Mouse (Mus musculus) adrenal gland, postnatal 25 days (tissue): ENCODE results near the gene Il1f10. TPM values are rescaled to one million over a fixed set of nuclear protein-coding genes. Genes with fewer than 3 reads are reported as not detected.
A peak's percentile ranks its signal among the peaks of the same experiment; 100 is the strongest.

Source experiments
- DNase-seq: peaks from one replicate; pipeline ENCODE4 v3.0.0; 2021; ENCODE audit warnings: mixed read lengths
- long read RNA-seq: library from polyadenylated mRNA; stranded (forward); transcript quantifications from one replicate; pipeline ENCODE4 v2.0.0, GENCODE M21; 2021
- total RNA-seq: library from RNA; stranded (reverse); gene quantifications from 2 replicates; pipeline ENCODE4 v1.2.3, GENCODE M21; 2021

The Il1f10 gene
- not detected in 2 replicates for total RNA-seq
- long read RNA-seq = 0 reads

DNA sequence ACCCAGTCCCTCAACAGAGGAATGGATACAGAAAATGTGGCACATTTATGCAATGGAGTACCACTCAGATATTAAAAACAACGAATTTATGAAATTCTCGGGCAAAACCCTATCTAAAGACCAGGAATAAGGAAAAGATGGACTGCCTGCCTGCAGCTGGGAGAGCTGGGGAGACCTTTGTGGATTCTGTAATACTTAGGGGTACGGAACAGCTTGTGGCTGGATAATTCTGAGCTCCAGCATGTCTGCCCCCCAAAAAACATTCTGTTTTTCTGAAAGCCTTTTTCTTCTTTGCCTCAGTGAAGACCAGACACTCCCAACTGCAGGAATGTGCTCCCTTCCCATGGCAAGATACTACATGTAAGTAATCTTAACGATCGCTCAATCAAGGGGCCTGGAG lies at the start of gene Il1f10:
Gene Il1f10 (plus strand): TSS at position 301 of the 400 bp plus-strand sequence.
- DNase-seq = no peak

DNA sequence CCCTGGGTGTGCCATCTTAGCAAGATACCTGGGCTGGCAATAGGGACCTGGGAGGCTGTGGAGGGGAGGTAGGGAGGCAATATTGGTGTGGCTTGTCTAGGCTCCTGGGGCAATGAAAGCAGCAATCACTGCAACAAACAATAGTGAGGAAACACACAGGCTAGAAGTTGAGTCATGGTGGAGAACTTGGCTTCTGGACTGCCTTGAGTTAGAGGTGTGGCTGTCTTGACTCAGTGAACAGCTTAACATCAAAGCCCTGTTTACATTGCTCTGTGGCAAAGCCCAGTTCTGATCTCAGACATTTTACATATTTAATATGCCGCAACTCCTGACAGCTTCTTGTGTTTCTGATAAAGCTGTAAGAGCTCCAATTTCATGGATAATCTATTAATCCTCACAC lies 23.5 kb upstream of the Il1f10 start:
- no peak for DNase-seq

DNA sequence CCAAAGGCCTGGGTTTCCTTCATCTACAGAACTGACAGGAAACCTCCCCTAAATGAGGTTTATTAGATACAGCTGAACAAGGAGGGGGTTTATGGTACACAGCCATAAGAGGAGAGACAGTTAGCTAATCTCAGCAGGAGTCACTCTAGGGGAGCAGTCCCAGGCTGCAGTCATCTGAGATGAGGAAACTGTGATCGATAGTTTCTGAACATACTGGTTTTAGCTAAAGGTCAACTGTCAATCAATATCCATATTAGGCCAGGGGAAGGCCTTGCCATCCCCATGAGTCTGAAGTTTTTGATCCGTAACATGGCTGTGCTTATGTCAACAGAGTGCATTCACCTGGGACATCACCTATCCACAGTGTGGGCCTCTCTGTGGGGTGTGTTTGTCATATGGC lies 17.4 kb upstream of the Il1f10 start:
- DNase-seq = no peak

DNA sequence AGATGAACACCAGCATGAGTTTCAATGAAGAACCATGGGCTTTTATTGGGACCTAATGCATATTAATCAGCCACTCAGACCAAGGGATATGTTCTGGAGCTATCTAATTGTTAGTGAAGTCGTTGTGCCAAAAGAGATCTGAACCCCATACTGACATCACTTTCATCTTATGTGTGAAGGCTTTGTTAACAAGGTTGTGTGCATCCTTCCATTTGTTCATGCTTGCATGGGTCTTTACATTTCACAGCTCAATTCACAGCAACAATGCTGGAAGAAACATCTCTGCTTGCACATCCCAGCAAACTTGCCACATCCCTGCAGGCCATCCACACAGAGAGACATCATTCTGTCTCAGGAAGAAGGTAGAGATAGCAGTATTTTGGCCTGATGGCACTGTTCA lies 15.8 kb upstream of the Il1f10 start:
- no peak for DNase-seq

DNA sequence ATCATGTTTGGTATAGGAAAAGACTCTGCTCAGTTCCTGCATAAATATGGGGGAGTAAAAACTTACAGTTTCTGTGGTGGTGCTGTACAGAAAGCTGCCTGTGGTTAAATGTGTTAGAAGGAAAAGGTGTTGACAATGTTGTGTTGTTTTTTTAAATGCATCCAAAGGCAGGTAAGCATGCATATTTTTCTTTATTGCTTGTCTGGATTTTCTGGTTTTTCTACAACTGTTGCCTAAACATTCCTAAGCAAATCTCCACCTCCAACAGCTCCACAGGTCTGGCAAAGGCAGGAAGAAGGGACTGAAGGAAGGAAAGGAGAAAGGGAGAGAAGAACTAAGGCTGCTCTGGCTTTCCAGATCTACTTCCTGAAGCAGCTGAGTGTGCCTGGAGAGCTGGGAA lies 14.3 kb upstream of the Il1f10 start, which contains the start of gene Il1f5:
Gene Il1f5 (plus strand): TSS at position 301 of the 400 bp plus-strand sequence.
- no peak for DNase-seq

DNA sequence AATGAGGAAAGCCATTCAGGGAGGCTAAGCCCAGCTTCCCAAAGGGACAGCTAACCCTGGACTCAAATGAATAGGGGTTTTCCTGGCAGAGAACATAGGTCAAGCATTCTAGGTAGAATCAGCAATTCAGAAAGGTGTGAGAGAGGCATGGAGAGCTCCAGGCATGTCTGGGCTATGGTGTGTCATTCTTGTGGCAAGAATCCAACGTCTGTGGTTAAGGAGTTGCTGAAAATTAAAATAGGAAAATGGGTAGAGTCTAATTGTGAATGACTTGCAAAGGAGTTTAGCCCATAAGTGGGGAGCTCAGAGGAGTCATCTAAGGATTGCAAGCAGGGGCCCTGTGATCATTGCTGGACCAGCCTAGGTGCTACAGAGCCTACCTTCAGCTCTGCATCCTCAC lies 3.6 kb downstream of the Il1f10 start:
- DNase-seq = no peak

DNA sequence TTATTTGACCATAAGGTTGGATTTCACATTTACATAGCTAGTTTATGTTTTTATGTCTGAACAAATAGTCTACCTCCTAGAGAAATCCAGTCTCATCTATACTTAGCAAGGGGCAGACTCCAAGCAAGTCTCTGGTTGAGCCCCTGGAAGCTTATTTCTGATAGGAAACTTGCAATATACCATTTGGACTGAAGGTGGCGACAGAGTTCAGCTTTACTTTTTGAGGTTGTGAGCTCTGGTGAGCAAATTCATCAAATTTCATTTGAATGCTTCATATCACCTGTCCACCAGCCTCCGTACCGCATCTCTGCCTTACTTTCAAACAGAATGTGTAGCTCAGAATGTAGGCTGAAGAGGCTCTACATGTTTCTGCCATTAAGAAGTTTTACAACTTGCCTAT lies 5.8 kb downstream of the Il1f10 start:
- no peak for DNase-seq

DNA sequence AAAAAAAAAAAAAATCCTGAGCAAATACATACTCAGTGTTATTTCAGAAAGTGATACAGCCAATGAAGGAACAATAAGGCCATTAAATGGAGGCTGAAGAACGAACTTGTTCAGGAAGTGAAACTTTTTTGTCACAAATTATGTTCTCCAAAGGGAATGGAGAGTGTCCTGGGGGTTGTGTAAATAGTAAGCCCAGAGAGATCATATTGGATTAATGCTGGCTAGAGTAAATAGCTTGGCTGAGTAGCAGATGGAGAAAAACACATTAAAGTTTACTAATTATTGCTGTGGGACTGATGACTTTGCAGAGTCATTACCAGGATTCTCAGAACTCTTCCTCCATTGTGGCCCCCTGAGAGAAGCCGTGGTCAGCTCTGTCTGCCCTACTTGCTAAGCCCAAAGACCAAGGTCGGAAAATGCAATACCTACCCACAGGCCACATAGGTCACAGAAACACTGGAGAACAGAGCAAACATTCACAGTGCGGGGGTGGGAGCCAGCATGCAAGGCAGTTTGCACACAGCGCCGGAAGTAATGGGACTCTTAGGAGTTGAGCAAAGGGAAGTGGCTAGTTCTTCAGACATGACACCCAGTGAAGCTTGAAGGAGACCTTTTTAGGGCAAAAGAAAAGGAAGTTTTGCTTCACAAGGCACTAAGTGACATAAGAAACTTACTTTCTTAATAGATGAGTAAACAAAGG lies 20.5 kb downstream of the Il1f10 start:
- DNase-seq = no peak

DNA sequence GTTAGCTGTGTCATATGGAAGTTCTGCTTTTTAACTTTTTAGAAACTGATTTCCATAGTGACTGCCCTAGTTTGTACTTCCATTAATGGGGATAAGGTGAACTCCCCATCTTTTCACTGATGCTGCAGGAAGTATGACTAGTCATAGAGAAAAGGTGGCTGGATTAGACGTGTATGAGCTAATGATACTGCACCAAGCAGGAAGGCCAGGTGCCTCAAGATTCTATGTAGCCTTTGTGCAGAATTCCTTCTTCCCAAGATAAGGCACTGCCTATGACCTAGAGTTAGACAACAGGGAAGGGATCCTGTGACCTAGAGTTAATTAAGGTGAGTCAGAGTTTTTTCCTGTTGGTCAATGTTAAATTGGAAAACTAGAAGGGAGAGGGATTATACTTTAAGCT lies 25.9 kb downstream of the Il1f10 start:
- no peak for DNase-seq

DNA sequence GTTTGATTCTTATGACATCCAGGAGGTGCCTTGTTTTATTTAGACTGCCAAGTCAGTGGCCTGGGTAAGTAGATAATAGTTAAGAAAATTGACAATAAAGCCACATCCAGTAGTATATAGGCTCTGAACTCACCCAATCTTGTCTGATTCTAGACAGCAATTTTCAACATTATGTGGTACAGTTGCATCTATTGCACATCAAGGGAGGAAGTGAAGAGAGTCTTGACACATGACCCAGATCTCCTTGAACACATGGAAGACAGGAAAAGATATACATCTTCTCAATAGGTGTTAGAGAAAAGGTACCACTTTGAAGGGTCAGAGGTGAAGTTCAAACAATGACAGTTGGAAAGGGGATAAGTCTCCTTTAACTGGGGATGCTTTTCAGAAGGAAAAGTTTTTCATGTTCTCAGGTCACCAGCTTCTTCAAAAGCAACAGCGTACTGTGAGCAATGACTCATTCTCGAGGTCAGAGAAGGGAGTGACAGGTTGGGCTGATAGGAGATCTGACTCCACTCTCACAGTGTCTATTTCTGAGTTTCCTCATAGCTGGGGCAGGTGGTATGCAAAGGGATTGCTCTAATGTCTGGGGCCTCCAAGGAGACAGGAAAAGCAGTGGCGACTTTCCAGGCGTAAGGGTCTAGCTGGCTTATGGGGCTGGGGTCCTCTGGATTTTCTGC lies 27.1 kb downstream of the Il1f10 start:
- no peak for DNase-seq

DNA sequence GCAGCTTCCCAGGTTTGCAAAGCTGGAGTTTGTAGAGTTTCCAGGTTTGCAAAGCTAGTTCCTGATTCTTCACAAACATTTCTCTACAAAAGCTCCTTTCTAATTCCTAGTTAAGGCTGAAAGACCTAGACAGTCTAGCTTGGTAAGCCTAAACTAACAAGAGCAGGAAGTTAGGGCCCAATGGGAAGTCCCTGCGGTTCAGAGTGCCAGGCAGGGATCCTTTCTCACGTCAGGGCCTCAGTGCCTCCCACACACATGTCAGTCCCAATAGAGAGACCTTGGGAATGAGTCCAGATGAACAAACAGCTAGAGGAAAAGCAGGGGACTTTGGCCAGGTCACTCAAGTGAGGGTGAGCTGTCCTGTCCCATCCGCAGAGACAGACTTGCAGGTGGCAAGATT lies 44.3 kb downstream of the Il1f10 start:
- peak; percentile 9 for DNase-seq

DNA sequence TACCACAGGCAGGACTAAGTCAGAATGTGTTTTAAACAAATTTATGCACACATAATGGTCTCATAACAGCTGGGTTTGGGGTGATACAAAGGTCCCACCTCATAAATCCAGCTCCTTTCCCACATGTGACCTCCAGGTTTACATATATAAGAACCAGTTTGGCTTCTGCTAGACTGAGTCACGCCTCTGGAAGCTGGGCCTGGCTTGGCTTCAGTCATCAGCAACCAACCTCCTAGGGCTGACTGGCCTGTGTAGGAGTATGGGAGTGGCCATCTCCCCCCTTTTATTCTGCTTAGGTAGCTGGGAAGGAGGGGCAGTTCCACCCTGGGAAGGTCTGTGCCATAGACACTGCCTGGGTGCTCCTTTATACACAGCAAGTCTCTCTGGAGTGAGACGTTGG lies 45.5 kb downstream of the Il1f10 start, which contains the start of gene Il1rn:
Gene Il1rn (plus strand): TSS at position 309 of the 400 bp plus-strand sequence.
- no peak for DNase-seq

DNA sequence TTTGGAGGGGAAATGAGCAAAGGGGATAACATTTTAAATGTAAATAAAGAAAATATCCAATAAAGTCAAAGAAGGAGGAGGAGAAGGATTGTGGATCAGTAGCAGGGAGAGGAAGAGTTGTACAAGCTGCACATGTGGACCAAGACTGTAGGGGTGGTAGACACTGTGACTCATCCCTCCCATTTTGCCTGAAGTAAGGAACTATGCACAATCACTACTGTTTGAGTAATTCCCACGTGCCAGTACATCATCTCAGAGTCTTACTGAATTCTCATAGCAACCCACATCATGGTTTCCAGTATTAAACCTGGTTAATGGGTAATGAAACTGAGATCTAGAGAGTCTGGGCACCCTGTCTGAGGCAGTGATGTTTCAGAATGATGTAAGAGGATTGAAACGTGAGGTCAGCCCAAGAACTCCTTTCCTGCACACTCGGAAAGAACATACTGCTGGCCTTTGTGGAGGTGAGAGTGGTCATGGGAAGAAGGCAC lies 50.4 kb downstream of the Il1f10 start:
- DNase-seq = no peak

Other genes starting within 250 kb of the Il1f10 start
- gene Hnmt, start 241.8 kb upstream of the Il1f10 start, total RNA-seq = 11.7 and 19.9 TPM in 2 replicates
- not detected in 2 replicates for gene Tbpl2, start 194.6 kb upstream of the Il1f10 start, total RNA-seq
- not detected in 2 replicates for gene Il1f8, start 138.0 kb upstream of the Il1f10 start, total RNA-seq
- not detected in 2 replicates for gene Il1f9, start 104.7 kb upstream of the Il1f10 start, total RNA-seq
- not detected in 2 replicates for gene Il1f6, start 75.8 kb upstream of the Il1f10 start, total RNA-seq
- gene Il1f5, start 14.2 kb upstream of the Il1f10 start, total RNA-seq = not detected in 2 replicates
- 0.43 and 0.95 TPM in 2 replicates for gene Il1rn, start 45.7 kb downstream of the Il1f10 start, total RNA-seq
- 2.5 and 3.6 TPM in 2 replicates for gene Psd4, start 76.4 kb downstream of the Il1f10 start, total RNA-seq
- gene Pax8, start 184.4 kb downstream of the Il1f10 start, total RNA-seq = not detected in 2 replicates